Mouse (Mus musculus) MEL (cell line): ENCODE data around the gene Ybx2. TPM values are rescaled to one million over a fixed set of nuclear protein-coding genes. Genes with fewer than 3 reads are reported as not detected.

Experiments
- DNase-seq: peaks from one replicate; pipeline ENCODE4 v3.0.0; 2011; ENCODE audit warnings: low read depth, low spot score
- H3K27ac ChIP-seq: 2 replicates; pipeline ENCODE4 v1.5.1; 2012; ENCODE audit warnings: low read depth, mild to moderate bottlenecking, control low read depth, low read length, moderate library complexity; ENCODE audit not compliant: control insufficient read depth
- H3K27me3 ChIP-seq, 2 experiments: fragments of 150-350 bp in 1 of 2; sonication (generic) in 1 of 2; 2 replicates each; pipeline ENCODE4 v1.6.1; 2012; ENCODE audit warnings: low read length in 2 of 2, mild to moderate bottlenecking in 2 of 2, improper control_type of control experiment in 1 of 2, moderate library complexity in 1 of 2; ENCODE audit not compliant: insufficient read depth in 2 of 2, control insufficient read depth in 1 of 2
- H3K36me3 ChIP-seq, 2 experiments: 2 replicates each; pipeline ENCODE4 v1.6.1; 2012 to 2014; ENCODE audit warnings: low read length in 2 of 2, improper control_type of control experiment in 1 of 2, inconsistent platforms in 1 of 2, mild to moderate bottlenecking in 1 of 2; ENCODE audit not compliant: insufficient read depth in 2 of 2, control insufficient read depth in 1 of 2
- H3K4me1 ChIP-seq, 2 experiments: fragments of 150-350 bp in 1 of 2; sonication (generic) in 1 of 2; 2 replicates each; pipeline ENCODE4 v1.6.1; 2012; ENCODE audit warnings: low read length in 2 of 2, improper control_type of control experiment in 1 of 2, mild to moderate bottlenecking in 1 of 2; ENCODE audit not compliant: insufficient read depth in 2 of 2, control insufficient read depth in 1 of 2
- H3K4me3 ChIP-seq, 2 experiments: fragments of 150-350 bp in 1 of 2; sonication (generic) in 1 of 2; 2 replicates each; pipeline ENCODE4 v1.5.1; 2012; ENCODE audit warnings: low read depth in 2 of 2, low read length in 2 of 2, mild to moderate bottlenecking in 2 of 2, moderate library complexity in 2 of 2, control low read depth in 1 of 2, improper control_type of control experiment in 1 of 2; ENCODE audit not compliant: control insufficient read depth in 1 of 2, insufficient read depth in 1 of 2
- H3K79me2 ChIP-seq: 2 replicates; pipeline ENCODE4 v1.6.1; 2012; ENCODE audit warnings: mild to moderate bottlenecking, low read length, moderate library complexity; ENCODE audit not compliant: control insufficient read depth, poor library complexity, insufficient read depth
- H3K9ac ChIP-seq: 2 replicates; pipeline ENCODE4 v1.6.1; 2012; ENCODE audit warnings: low read depth, mild to moderate bottlenecking, control low read depth, low read length, moderate library complexity; ENCODE audit not compliant: control insufficient read depth, poor library complexity, severe bottlenecking
- H3K9me3 ChIP-seq: fragments of 150-350 bp; sonication (generic); replicated peaks from 2 replicates; pipeline ENCODE4 v1.6.1; 2012; ENCODE audit warnings: mild to moderate bottlenecking, low read length, improper control_type of control experiment, moderate library complexity; ENCODE audit not compliant: insufficient read depth
- BHLHE40 ChIP-seq: IDR thresholded peaks from 2 replicates; pipeline ENCODE4 v1.6.1; 2012; ENCODE audit warnings: low read depth, mild to moderate bottlenecking, inconsistent platforms, low read length, improper control_type of control experiment, borderline replicate concordance
- ETS1 ChIP-seq: IDR thresholded peaks from 2 replicates; pipeline ENCODE4 v1.6.1; 2012; ENCODE audit warnings: low read depth, mild to moderate bottlenecking, inconsistent platforms, low read length, improper control_type of control experiment, moderate library complexity
- GABPA ChIP-seq: IDR thresholded peaks from 2 replicates; pipeline ENCODE4 v1.6.1; 2012; ENCODE audit warnings: low read depth, mild to moderate bottlenecking, inconsistent platforms, low read length, improper control_type of control experiment, moderate library complexity
- HCFC1 ChIP-seq: IDR thresholded peaks from 2 replicates; pipeline ENCODE4 v1.6.1; 2012; ENCODE audit warnings: low read depth, mild to moderate bottlenecking, inconsistent platforms, low read length, improper control_type of control experiment, moderate library complexity
- JUND ChIP-seq: IDR thresholded peaks from 2 replicates; pipeline ENCODE4 v1.6.1; 2011; ENCODE audit warnings: low read depth, mild to moderate bottlenecking, improper control_type of control experiment, low read length
- MAFK ChIP-seq: IDR thresholded peaks from 2 replicates; pipeline ENCODE4 v1.6.1; 2011; ENCODE audit warnings: low read depth, mild to moderate bottlenecking, low read length, improper control_type of control experiment, borderline replicate concordance
- MXI1 ChIP-seq: IDR thresholded peaks from 2 replicates; pipeline ENCODE4 v1.6.1; 2011; ENCODE audit warnings: mild to moderate bottlenecking, low read depth, low read length, improper control_type of control experiment
- POLR2A ChIP-seq, 2 experiments: IDR thresholded peaks; 2 replicates each; pipeline ENCODE4 v1.6.1; 2011 to 2012; ENCODE audit warnings: low read length in 2 of 2, mild to moderate bottlenecking in 2 of 2, control low read depth in 1 of 2, improper control_type of control experiment in 1 of 2, low read depth in 1 of 2, moderate library complexity in 1 of 2; ENCODE audit not compliant: control insufficient read depth in 1 of 2, insufficient read depth in 1 of 2, poor library complexity in 1 of 2
- SIN3A ChIP-seq: IDR thresholded peaks from 2 replicates; pipeline ENCODE4 v1.6.1; 2012; ENCODE audit warnings: low read length, improper control_type of control experiment, inconsistent platforms
- SMC3 ChIP-seq: IDR thresholded peaks from 2 replicates; pipeline ENCODE4 v1.6.1; 2011; ENCODE audit warnings: low read depth, low read length, improper control_type of control experiment
- TBP ChIP-seq: IDR thresholded peaks from 2 replicates; pipeline ENCODE4 v1.8.0; 2011; ENCODE audit warnings: low read depth, low read length, improper control_type of control experiment
- UBTF ChIP-seq: IDR thresholded peaks from 2 replicates; pipeline ENCODE4 v1.6.1; 2012; ENCODE audit warnings: low read depth, mild to moderate bottlenecking, inconsistent platforms, low read length, improper control_type of control experiment, moderate library complexity, borderline replicate concordance; ENCODE audit not compliant: insufficient read depth
- ZMIZ1 ChIP-seq: IDR thresholded peaks from 2 replicates; pipeline ENCODE4 v1.6.1; 2012; ENCODE audit warnings: low read depth, mild to moderate bottlenecking, inconsistent platforms, low read length, improper control_type of control experiment, moderate library complexity
- polyA plus RNA-seq, 2 experiments: library from polyadenylated mRNA; stranded (reverse) in 1 of 2; unstranded in 1 of 2; fragments of >175 nt in 1 of 2; fragments of >200 nt in 1 of 2; gene quantifications; 2 replicates each; pipeline versions ENCODE4 v1.2.1 to v1.2.4; 2012; ENCODE audit warnings: low replicate concordance in 2 of 2, low read depth in 1 of 2; ENCODE audit not compliant: insufficient read length in 2 of 2, insufficient read depth in 1 of 2, missing spikeins in 1 of 2
- total RNA-seq: library from RNA; depleted of rRNA; stranded (reverse); fragments of 300-350 nt; gene quantifications from 2 replicates; pipeline ENCODE4 v1.2.3, GENCODE M21; 2012

Ybx2 gene
- total and polyA plus RNA-seq, 3 experiments, result 0.50 to 0.92 TPM; not detected in 1

- TF ChIP-seq BHLHE40 (no peak), MXI1 (peak; percentile 89), POLR2A (IDR thresholded peaks at IDR 0.05; ENCODE audit: control insufficient read depth in 1 of 2, insufficient read depth in 1 of 2, low read depth in 1 of 2, low read length in 2 of 2, poor library complexity in 1 of 2) (peak in 1 of 2 experiments; percentile 17; a peak in 2 of 4 replicates)
- TF ChIP-seq, all 39 proteins: peak for 23
Observed at GRCm38 (mm10) chr11:69901406-69901846, 34.2 kb upstream of the Ybx2 start (continued).

GRCm38 (mm10) chr11:69901993-69902392, 33.6 kb upstream of the Ybx2 start:
- Histone ChIP-seq H3K36me3 (peaks cover 3 to 6% of the 10 kb centered on the region in 2 experiments; a peak in 2 of 4 replicates), H3K27ac (peak overlapping the region; percentile 48), H3K9ac (peak overlapping the region; percentile 81), H3K79me2 (peaks cover 18% of the 10 kb centered on the region), H3K4me1 (peaks cover 0 to 12% of the 10 kb centered on the region in 2 experiments; a peak in 2 of 4 replicates), H3K9me3 (no peaks in the 10 kb centered on the region), H3K4me3 (peak overlapping the region; percentile 58 to 77), H3K27me3 (no peaks in the 10 kb centered on the region)
- TF ChIP-seq POLR2A (IDR thresholded peaks at IDR 0.05; ENCODE audit: control insufficient read depth in 1 of 2, insufficient read depth in 1 of 2, low read depth in 1 of 2, low read length in 2 of 2, poor library complexity in 1 of 2) (peak in 1 of 2 experiments; percentile 31; a peak in 1 of 4 replicates), SMC3 (no peak; the same call in 1 of the 2 replicates)
- DNase-seq, result peak; percentile 63

DNA sequence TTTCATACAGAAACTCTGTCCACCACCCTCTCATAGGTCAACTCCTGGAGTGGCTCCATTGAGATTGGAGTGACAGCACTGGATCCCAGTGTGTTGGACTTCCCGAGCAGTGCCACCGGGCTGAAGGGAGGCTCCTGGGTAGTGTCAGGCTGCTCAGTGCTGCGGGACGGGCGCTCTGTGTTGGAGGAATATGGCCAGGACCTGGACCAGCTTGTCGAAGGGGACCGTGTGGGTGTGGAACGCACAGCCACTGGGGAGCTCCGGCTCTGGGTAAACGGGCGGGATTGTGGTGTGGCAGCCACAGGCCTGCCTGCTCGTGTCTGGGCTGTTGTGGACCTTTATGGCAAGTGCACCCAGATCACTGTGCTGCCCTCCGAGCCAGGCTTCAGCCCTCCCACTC, 32.6 kb upstream of the Ybx2 start:
- H3K4me1 ChIP-seq, result peaks cover 0 to 12% of the 10 kb centered on the region in 2 experiments; a peak in 2 of 4 replicates
- H3K79me2 ChIP-seq, result peaks cover 18% of the 10 kb centered on the region
- no peak for TF ChIP-seq HCFC1
- DNase-seq, result no peak
- peak overlapping the region; percentile 81 for H3K9ac ChIP-seq
- no peaks in the 10 kb centered on the region for H3K9me3 ChIP-seq
- H3K36me3 ChIP-seq, result peaks cover 3 to 12% of the 10 kb centered on the region in 2 experiments; a peak in 2 of 4 replicates
- H3K4me3 ChIP-seq, result peak overlapping the region; percentile 58 to 77
- no peaks in the 10 kb centered on the region for H3K27me3 ChIP-seq
- no peak overlapping the region for H3K27ac ChIP-seq

- TF ChIP-seq ETS1, result no peak
- no peak for TF ChIP-seq UBTF
- TF ChIP-seq MXI1, result no peak
- no peak for TF ChIP-seq ZMIZ1
- no peak for TF ChIP-seq GABPA
- no peak for TF ChIP-seq SIN3A
- TF ChIP-seq JUND, result no peak
- no peak for TF ChIP-seq TBP
- no peak for TF ChIP-seq SMC3
- no peak for TF ChIP-seq POLR2A (IDR thresholded peaks at IDR 0.05; ENCODE audit: control insufficient read depth in 1 of 2, insufficient read depth in 1 of 2, low read depth in 1 of 2, low read length in 2 of 2, poor library complexity in 1 of 2)
- no peak for TF ChIP-seq MAFK
- no peaks in the 10 kb centered on the region for H3K9me3 ChIP-seq
- H3K27me3 ChIP-seq, result no peaks in the 10 kb centered on the region
- no peak overlapping the region for H3K27ac ChIP-seq
- peaks cover 3 to 13% of the 10 kb centered on the region in 2 experiments; a peak in 2 of 4 replicates for H3K36me3 ChIP-seq
- H3K79me2 ChIP-seq, result peaks cover 18% of the 10 kb centered on the region
- H3K4me1 ChIP-seq, result peaks cover 0 to 12% of the 10 kb centered on the region in 2 experiments; a peak in 2 of 4 replicates
- no peak for DNase-seq
- no peak overlapping the region for H3K4me3 ChIP-seq
- H3K9ac ChIP-seq, result no peak overlapping the region
Observed at GRCm38 (mm10) chr11:69904311-69904710, 31.3 kb upstream of the Ybx2 start.
